Mouse (Mus musculus): Measurements from ENCODE around the gene Uaca. TPM values are rescaled to one million over a fixed set of nuclear protein-coding genes. Genes with fewer than 3 reads are reported as not detected.

Gene Uaca
- polyA plus RNA-seq, 1 experiment from 2014 or later = 22.5 TPM

GRCm38 (mm10) chr9:60825506-60825905 lies 31.2 kb downstream of the Uaca start:
- WGBS = 96% methylated on average over 7 of the region's 7 CpGs
- Histone ChIP-seq H3K27me3 (ENCODE audit: insufficient read depth, poor library complexity, severe bottlenecking) (no peaks in the 10 kb centered on the region), H3K36me3 (no peaks in the 10 kb centered on the region), H3K27ac (no peak overlapping the region), H3K4me1 (replicated peaks) (peaks cover 12% of the 10 kb centered on the region; the same call in 1 of the 2 replicates), H3K9me3 (no peaks in the 10 kb centered on the region; the same call in 1 of the 2 replicates), H3K4me3 (no peak overlapping the region)
- no peak for DNase-seq (ENCODE audit: low spot score)

GRCm38 (mm10) chr9:60826759-60827158 lies 32.4 kb downstream of the Uaca start:
- no peaks in the 10 kb centered on the region for H3K36me3 ChIP-seq
- peaks cover 12% of the 10 kb centered on the region; the same call in 1 of the 2 replicates for H3K4me1 ChIP-seq (replicated peaks)
- 83% methylated on average over 7 of the region's 7 CpGs for WGBS
- no peak overlapping the region for H3K27ac ChIP-seq
- DNase-seq (ENCODE audit: low spot score) = no peak
- H3K9me3 ChIP-seq = no peaks in the 10 kb centered on the region; the same call in 1 of the 2 replicates
- no peaks in the 10 kb centered on the region for H3K27me3 ChIP-seq (ENCODE audit: insufficient read depth, poor library complexity, severe bottlenecking)
- H3K4me3 ChIP-seq = no peak overlapping the region

- H3K4me3 ChIP-seq = no peak overlapping the region
- WGBS = 89% methylated on average over 2 of the region's 2 CpGs
- H3K4me1 ChIP-seq (replicated peaks) = peaks cover 6% of the 10 kb centered on the region; the same call in 1 of the 2 replicates
- no peaks in the 10 kb centered on the region; the same call in 1 of the 2 replicates for H3K9me3 ChIP-seq
- H3K36me3 ChIP-seq = no peaks in the 10 kb centered on the region
- H3K27ac ChIP-seq = no peak overlapping the region
- no peak for DNase-seq (ENCODE audit: low spot score)
- no peaks in the 10 kb centered on the region for H3K27me3 ChIP-seq (ENCODE audit: insufficient read depth, poor library complexity, severe bottlenecking)
These were observed 33.9 kb downstream of the Uaca start for GRCm38 (mm10) chr9:60828196-60828595.

GRCm38 (mm10) chr9:60829610-60830009 lies 35.3 kb downstream of the Uaca start:
- Histone ChIP-seq H3K36me3 (no peaks in the 10 kb centered on the region), H3K4me3 (no peak overlapping the region), H3K9me3 (no peaks in the 10 kb centered on the region; the same call in 1 of the 2 replicates), H3K27me3 (ENCODE audit: insufficient read depth, poor library complexity, severe bottlenecking) (no peaks in the 10 kb centered on the region), H3K4me1 (replicated peaks) (peaks cover 6% of the 10 kb centered on the region; the same call in 1 of the 2 replicates), H3K27ac (no peak overlapping the region)
- no peak for DNase-seq (ENCODE audit: low spot score)
- WGBS = 80% methylated on average over 4 of the region's 4 CpGs

GRCm38 (mm10) chr9:60830079-60830478 lies 35.7 kb downstream of the Uaca start:
- WGBS = 88% methylated on average over 3 of the region's 3 CpGs
- no peak for DNase-seq (ENCODE audit: low spot score)
- no peaks in the 10 kb centered on the region for H3K36me3 ChIP-seq

GRCm38 (mm10) chr9:60832233-60832632 lies 37.9 kb downstream of the Uaca start:
- Histone ChIP-seq H3K36me3 (no peaks in the 10 kb centered on the region), H3K9me3 (no peaks in the 10 kb centered on the region), H3K4me1 (replicated peaks) (peaks cover 26% of the 10 kb centered on the region), H3K4me3 (no peak overlapping the region), H3K27me3 (ENCODE audit: insufficient read depth, poor library complexity, severe bottlenecking) (no peaks in the 10 kb centered on the region), H3K27ac (0 out of 2 replicates have a peak overlapping the region, but pooled peaks have one; percentile 5)
- WGBS = 94% methylated on average over 8 of the region's 8 CpGs
- DNase-seq (ENCODE audit: low spot score) = no peak

More at GRCm38 (mm10) chr9:60830079-60830478, 35.7 kb downstream of the Uaca start:
- Histone ChIP-seq H3K4me1 (replicated peaks) (peaks cover 6% of the 10 kb centered on the region; the same call in 1 of the 2 replicates), H3K27me3 (ENCODE audit: insufficient read depth, poor library complexity, severe bottlenecking) (no peaks in the 10 kb centered on the region), H3K4me3 (no peak overlapping the region), H3K9me3 (no peaks in the 10 kb centered on the region), H3K27ac (no peak overlapping the region)

- no peak for DNase-seq (ENCODE audit: low spot score)
- no peaks in the 10 kb centered on the region for H3K27me3 ChIP-seq (ENCODE audit: insufficient read depth, poor library complexity, severe bottlenecking)
- H3K36me3 ChIP-seq = no peaks in the 10 kb centered on the region
- peaks cover 51% of the 10 kb centered on the region for H3K4me1 ChIP-seq (replicated peaks)
- 54% methylated on average over 5 of the region's 5 CpGs for WGBS
- H3K27ac ChIP-seq = peak overlapping the region; percentile 87
- H3K4me3 ChIP-seq = no peak overlapping the region
- no peaks in the 10 kb centered on the region for H3K9me3 ChIP-seq
These were observed 41.8 kb downstream of the Uaca start for GRCm38 (mm10) chr9:60836151-60836550.

GRCm38 (mm10) chr9:60837078-60837448 lies 42.7 kb downstream of the Uaca start:
- Histone ChIP-seq H3K9me3 (no peaks in the 10 kb centered on the region), H3K36me3 (no peaks in the 10 kb centered on the region), H3K27ac (peak overlapping the region; percentile 87), H3K4me1 (replicated peaks) (peaks cover 55% of the 10 kb centered on the region), H3K27me3 (ENCODE audit: insufficient read depth, poor library complexity, severe bottlenecking) (no peaks in the 10 kb centered on the region), H3K4me3 (peak overlapping the region; percentile 48; the same call in 1 of the 2 replicates)
- DNase-seq (ENCODE audit: low spot score) = no peak
- 55% methylated on average over 4 of the region's 4 CpGs for WGBS

GRCm38 (mm10) chr9:60837449-60838141 lies 43.3 kb downstream of the Uaca start:
- 13% methylated on average over 20 of the region's 20 CpGs for WGBS
- Histone ChIP-seq H3K4me3 (peak overlapping the region; percentile 48), H3K27me3 (ENCODE audit: insufficient read depth, poor library complexity, severe bottlenecking) (no peaks in the 10 kb centered on the region)

GRCm38 (mm10) chr9:60838331-60838872 lies 44.1 kb downstream of the Uaca start:
- H3K9me3 ChIP-seq = no peaks in the 10 kb centered on the region
- 48% methylated on average over 9 of the region's 9 CpGs for WGBS
- H3K4me3 ChIP-seq = peak overlapping the region; percentile 48
- no peaks in the 10 kb centered on the region for H3K27me3 ChIP-seq (ENCODE audit: insufficient read depth, poor library complexity, severe bottlenecking)
- H3K4me1 ChIP-seq (replicated peaks) = peaks cover 55% of the 10 kb centered on the region
- peak overlapping the region; percentile 87 for H3K27ac ChIP-seq
- DNase-seq (ENCODE audit: low spot score) = no peak
- H3K36me3 ChIP-seq = no peaks in the 10 kb centered on the region

More at GRCm38 (mm10) chr9:60837449-60838141, 43.3 kb downstream of the Uaca start:
- Histone ChIP-seq H3K36me3 (no peaks in the 10 kb centered on the region), H3K4me1 (replicated peaks) (peaks cover 55% of the 10 kb centered on the region), H3K27ac (peak overlapping the region; percentile 87), H3K9me3 (no peaks in the 10 kb centered on the region)
- DNase-seq (ENCODE audit: low spot score) = peak; percentile 42

- Histone ChIP-seq H3K27me3 (ENCODE audit: insufficient read depth, poor library complexity, severe bottlenecking) (no peaks in the 10 kb centered on the region), H3K9me3 (no peaks in the 10 kb centered on the region), H3K27ac (peak overlapping the region; percentile 71; the same call in 1 of the 2 replicates), H3K4me3 (no peak overlapping the region), H3K4me1 (replicated peaks) (peaks cover 42% of the 10 kb centered on the region), H3K36me3 (no peaks in the 10 kb centered on the region)
- no peak for DNase-seq (ENCODE audit: low spot score)
- 51% methylated on average over 5 of the region's 5 CpGs for WGBS
These were observed 47.1 kb downstream of the Uaca start for GRCm38 (mm10) chr9:60841393-60841792.

GRCm38 (mm10) chr9:60843415-60844076 lies 49.2 kb downstream of the Uaca start:
- no peaks in the 10 kb centered on the region for H3K27me3 ChIP-seq (ENCODE audit: insufficient read depth, poor library complexity, severe bottlenecking)

GRCm38 (mm10) chr9:60848730-60849129 lies 54.4 kb downstream of the Uaca start:
- 32% methylated on average over 9 of the region's 9 CpGs for whole genome bisulfite sequencing
- Histone ChIP-seq H3K27me3 (ENCODE audit: insufficient read depth, poor library complexity, severe bottlenecking) (no peaks in the 10 kb centered on the region), H3K9me3 (no peaks in the 10 kb centered on the region), H3K36me3 (0 out of 2 replicates have a peak, but pooled peaks cover 12% of the 10 kb centered on the region), H3K4me1 (replicated peaks) (peaks cover 30% of the 10 kb centered on the region), H3K27ac (peak overlapping the region; percentile 29; the same call in 1 of the 2 replicates), H3K4me3 (no peak overlapping the region)
- DNase-seq (ENCODE audit: low spot score) = peak; percentile 44

More at GRCm38 (mm10) chr9:60843415-60844076, 49.2 kb downstream of the Uaca start:
- Histone ChIP-seq H3K27ac (no peak overlapping the region), H3K4me1 (replicated peaks) (peaks cover 31% of the 10 kb centered on the region), H3K9me3 (no peaks in the 10 kb centered on the region), H3K4me3 (no peak overlapping the region), H3K36me3 (no peaks in the 10 kb centered on the region)
- 81% methylated on average over 6 of the region's 6 CpGs for WGBS
- DNase-seq (ENCODE audit: low spot score) = no peak
